Mouse (Mus musculus) kidney, postnatal 10 days (tissue): ENCODE data around the gene Olfr372.

Source experiments
- DNase-seq: peaks from one replicate; pipeline ENCODE4 v3.0.0; 2021; ENCODE audit warnings: mixed read lengths

Olfr372 gene

GRCm38 (mm10) chr8:72099377-72100103 is 58.5 kb downstream of the Olfr372 start:
- DNase-seq: peak; percentile 74

GRCm38 (mm10) chr8:72105165-72105564 is 64.1 kb downstream of the Olfr372 start:
- no peak for DNase-seq

- no peak for DNase-seq
Observed at GRCm38 (mm10) chr8:72106740-72107139, 65.7 kb downstream of the Olfr372 start, which contains the start of gene Olfr374. Gene Olfr374 (plus strand): TSS chr8:72107040.
